Mouse (Mus musculus): ENCODE results near the gene Gm12185. TPM values are rescaled to one million over a fixed set of nuclear protein-coding genes. Genes with fewer than 3 reads are reported as not detected.

Gm12185 gene
- polyA plus RNA-seq, 2 experiments = 0.02 TPM; not detected in 1

DNA sequence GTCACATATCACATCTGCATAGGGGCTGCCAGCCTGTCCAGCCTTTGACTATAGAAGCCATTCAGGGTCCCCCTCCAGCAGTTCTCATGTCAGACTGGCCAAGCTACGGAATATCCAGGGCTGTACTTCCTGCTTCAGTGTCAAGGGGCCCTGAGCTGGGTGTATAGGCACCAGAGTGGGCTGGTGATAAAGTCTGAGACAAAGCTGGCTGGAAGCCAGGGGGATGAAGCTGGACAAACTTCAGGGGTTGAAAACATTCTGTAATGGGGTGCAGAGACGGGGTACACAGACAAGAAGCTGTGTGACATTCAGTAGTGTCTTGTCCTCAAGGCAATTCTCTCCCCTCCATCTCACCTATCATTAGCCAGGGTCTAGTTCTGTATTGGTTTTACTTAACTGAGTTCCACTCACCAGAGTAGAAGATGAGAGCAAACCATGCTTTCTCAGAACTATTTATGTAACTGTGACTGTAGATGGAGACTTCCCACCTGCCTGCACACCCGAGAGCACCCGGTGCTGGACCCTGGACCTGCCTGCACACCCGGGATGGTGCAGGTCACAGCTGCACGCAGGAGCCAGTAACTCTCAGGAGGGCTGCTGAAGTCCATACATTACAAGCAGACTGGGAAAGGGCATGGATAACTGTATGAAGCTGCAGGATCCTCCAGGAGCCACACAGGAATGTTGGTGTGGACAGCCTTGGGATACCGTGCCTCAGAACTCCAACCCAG, 122.5 kb downstream of the Gm12185 start:
- Histone ChIP-seq H3K27ac (peak overlapping the region; percentile 72), H3K27me3 (ENCODE audit: control insufficient read depth, insufficient read depth, low read length) (no peaks in the 10 kb centered on the region), H3K4me3 (ENCODE audit: insufficient read depth in 1 of 2, low read depth in 2 of 2, low read length in 2 of 2) (peak overlapping the region; percentile 65 to 73), H3K4me2 (ENCODE audit: low read depth) (peak overlapping the region; percentile 97), H3K4me1 (replicated peaks; ENCODE audit: control insufficient read depth in 2 of 2, insufficient read depth in 2 of 2, low read length in 1 of 2) (peaks cover 27 to 46% of the 10 kb centered on the region in 2 experiments), H3K9me3 (ENCODE audit: control insufficient read depth, low read length) (no peaks in the 10 kb centered on the region), H3K36me3 (replicated peaks; ENCODE audit: control insufficient read depth, insufficient read depth, low read depth) (peaks cover 12% of the 10 kb centered on the region), H3K9ac (replicated peaks) (peak overlapping the region; percentile 94)
- 30% methylated on average over 7 of the region's 7 CpGs for WGBS (ENCODE audit: insufficient replicate concordance)
- TF ChIP-seq CTCF (IDR thresholded peaks at IDR 0.05; ENCODE audit: low read depth) = no peak
- TF ChIP-seq EP300 (IDR thresholded peaks at IDR 0.05; ENCODE audit: low read depth) = no peak
- ATAC-seq (ENCODE audit: insufficient read depth) (no peak), DNase-seq (ENCODE audit: low read depth in 3 of 3, low spot score in 3 of 3) (no peak)

GRCm38 (mm10) chr11:48866481-48866880, 125.5 kb downstream of the Gm12185 start:
- ATAC-seq (ENCODE audit: insufficient read depth) (no peak), DNase-seq (ENCODE audit: low read depth in 3 of 3, low spot score in 3 of 3) (no peak)
- H3K27me3 ChIP-seq (ENCODE audit: control insufficient read depth, insufficient read depth, low read length) = no peaks in the 10 kb centered on the region
- H3K4me3 ChIP-seq (ENCODE audit: insufficient read depth in 1 of 2, low read depth in 2 of 2, low read length in 2 of 2) = no peak overlapping the region
- TF ChIP-seq CTCF (IDR thresholded peaks at IDR 0.05; ENCODE audit: low read depth) (no peak), EP300 (IDR thresholded peaks at IDR 0.05; ENCODE audit: low read depth) (no peak)
- 87% methylated on average over 9 of the region's 9 CpGs for WGBS (ENCODE audit: insufficient replicate concordance)
- H3K4me1 ChIP-seq (replicated peaks; ENCODE audit: control insufficient read depth in 2 of 2, insufficient read depth in 2 of 2, low read length in 1 of 2) = peaks cover 4 to 18% of the 10 kb centered on the region in 2 experiments
- no peak overlapping the region for H3K4me2 ChIP-seq (ENCODE audit: low read depth)
- H3K9me3 ChIP-seq (ENCODE audit: control insufficient read depth, low read length) = no peaks in the 10 kb centered on the region
- no peak overlapping the region for H3K27ac ChIP-seq
- H3K36me3 ChIP-seq (replicated peaks; ENCODE audit: control insufficient read depth, insufficient read depth, low read depth) = peaks cover 14% of the 10 kb centered on the region
- H3K9ac ChIP-seq (replicated peaks) = no peak overlapping the region

DNA sequence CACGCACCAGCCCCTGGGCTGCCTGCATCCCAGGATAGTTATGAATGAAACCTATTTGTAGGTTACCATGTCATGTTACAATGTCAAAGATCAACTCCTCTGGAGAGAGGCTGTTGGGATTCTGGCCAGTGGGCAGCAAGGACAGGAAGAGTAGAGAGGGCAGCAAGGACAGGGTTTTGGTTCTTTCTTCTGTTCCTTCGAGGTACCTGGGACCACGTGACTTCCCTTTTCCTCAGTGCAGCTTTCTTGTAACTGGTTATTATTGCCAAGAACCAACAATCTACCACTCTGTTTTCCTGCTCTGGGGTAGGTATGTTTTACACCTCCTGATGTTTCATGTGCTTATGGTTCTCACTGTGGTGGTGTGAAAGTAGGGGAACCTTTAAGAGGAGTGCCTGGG, 128.2 kb downstream of the Gm12185 start:
- TF ChIP-seq EP300 (IDR thresholded peaks at IDR 0.05; ENCODE audit: low read depth) (no peak), CTCF (IDR thresholded peaks at IDR 0.05; ENCODE audit: low read depth) (no peak)
- Histone ChIP-seq H3K4me3 (ENCODE audit: insufficient read depth in 1 of 2, low read depth in 2 of 2, low read length in 2 of 2) (no peak overlapping the region), H3K36me3 (replicated peaks; ENCODE audit: control insufficient read depth, insufficient read depth, low read depth) (peaks cover 14% of the 10 kb centered on the region), H3K9me3 (ENCODE audit: control insufficient read depth, low read length) (no peaks in the 10 kb centered on the region), H3K4me1 (replicated peaks; ENCODE audit: control insufficient read depth in 2 of 2, insufficient read depth in 2 of 2, low read length in 1 of 2) (peaks cover 2 to 4% of the 10 kb centered on the region in 2 experiments; a peak in 3 of 4 replicates), H3K27ac (no peak overlapping the region), H3K4me2 (ENCODE audit: low read depth) (no peak overlapping the region), H3K27me3 (ENCODE audit: control insufficient read depth, insufficient read depth, low read length) (no peaks in the 10 kb centered on the region), H3K9ac (replicated peaks) (no peak overlapping the region)
- DNase-seq (ENCODE audit: low read depth in 3 of 3, low spot score in 3 of 3) (no peak), ATAC-seq (ENCODE audit: insufficient read depth) (no peak)
- WGBS (ENCODE audit: insufficient replicate concordance) = 47% methylated on average over 3 of the region's 3 CpGs

DNA sequence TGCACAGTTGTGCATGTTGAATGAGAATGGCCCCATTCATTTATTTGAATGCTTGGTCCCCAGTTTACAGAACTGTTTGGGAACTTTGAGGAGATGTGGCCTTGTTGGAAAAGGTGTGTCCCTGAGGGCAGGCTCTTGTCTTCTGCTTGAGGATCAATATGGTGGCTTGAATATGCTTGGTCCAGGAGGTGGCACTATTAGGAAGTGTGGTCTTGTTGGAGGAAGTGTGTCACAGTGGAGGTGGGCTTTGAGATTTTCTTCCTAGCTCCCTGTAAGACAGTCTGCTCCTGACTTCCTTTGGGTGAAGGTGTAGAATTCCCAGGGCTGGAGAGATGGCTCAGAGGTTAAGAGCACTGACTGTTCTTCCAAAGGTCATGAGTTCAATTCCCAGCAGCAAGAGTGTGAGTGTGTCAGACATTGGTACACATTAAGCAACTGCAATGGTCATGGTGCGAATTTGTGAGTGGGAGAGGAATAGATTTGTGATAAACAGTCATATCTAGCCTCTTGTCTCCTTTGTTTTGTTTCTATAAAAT, 129.2 kb downstream of the Gm12185 start:
- 59% methylated on average over 1 of the region's 1 CpGs for WGBS (ENCODE audit: insufficient replicate concordance)
- ATAC-seq (ENCODE audit: insufficient read depth) (no peak), DNase-seq (ENCODE audit: low read depth in 3 of 3, low spot score in 3 of 3) (no peak)
- Histone ChIP-seq H3K27me3 (ENCODE audit: control insufficient read depth, insufficient read depth, low read length) (no peaks in the 10 kb centered on the region), H3K4me1 (replicated peaks; ENCODE audit: control insufficient read depth in 2 of 2, insufficient read depth in 2 of 2, low read length in 1 of 2) (peaks cover 0 to 3% of the 10 kb centered on the region in 2 experiments; a peak in 1 of 4 replicates), H3K4me2 (ENCODE audit: low read depth) (no peak overlapping the region), H3K4me3 (ENCODE audit: insufficient read depth in 1 of 2, low read depth in 2 of 2, low read length in 2 of 2) (no peak overlapping the region), H3K9me3 (ENCODE audit: control insufficient read depth, low read length) (no peaks in the 10 kb centered on the region), H3K36me3 (replicated peaks; ENCODE audit: control insufficient read depth, insufficient read depth, low read depth) (peaks cover 12% of the 10 kb centered on the region), H3K27ac (no peak overlapping the region), H3K9ac (replicated peaks) (no peak overlapping the region)
- TF ChIP-seq EP300 (IDR thresholded peaks at IDR 0.05; ENCODE audit: low read depth) (no peak), CTCF (IDR thresholded peaks at IDR 0.05; ENCODE audit: low read depth) (no peak)

- Histone ChIP-seq H3K4me3 (ENCODE audit: insufficient read depth in 1 of 2, low read depth in 2 of 2, low read length in 2 of 2) (no peak overlapping the region; a peak in 1 of 4 replicates), H3K27ac (no peak overlapping the region), H3K27me3 (ENCODE audit: control insufficient read depth, insufficient read depth, low read length) (no peaks in the 10 kb centered on the region), H3K4me1 (replicated peaks; ENCODE audit: control insufficient read depth in 2 of 2, insufficient read depth in 2 of 2, low read length in 1 of 2) (peaks cover 10 to 16% of the 10 kb centered on the region in 2 experiments), H3K9me3 (ENCODE audit: control insufficient read depth, low read length) (no peaks in the 10 kb centered on the region), H3K36me3 (replicated peaks; ENCODE audit: control insufficient read depth, insufficient read depth, low read depth) (no peaks in the 10 kb centered on the region), H3K9ac (replicated peaks) (no peak overlapping the region; the same call in 1 of the 2 replicates), H3K4me2 (ENCODE audit: low read depth) (peak overlapping the region; percentile 88)
- WGBS (ENCODE audit: insufficient replicate concordance) = under 1% methylated on average over 6 of the region's 6 CpGs
- DNase-seq (ENCODE audit: low read depth in 3 of 3, low spot score in 3 of 3) = peak in 1 of 3 experiments; percentile 67
- TF ChIP-seq CTCF (IDR thresholded peaks at IDR 0.05; ENCODE audit: low read depth) (peak; percentile 79), EP300 (IDR thresholded peaks at IDR 0.05; ENCODE audit: low read depth) (no peak)
- ATAC-seq (ENCODE audit: insufficient read depth) = no peak
Measured at GRCm38 (mm10) chr11:48859014-48859413, 133.0 kb downstream of the Gm12185 start.

Other genes with a start within 250 kb of the Gm12185 start
- 1,100 and 1,184 TPM in 2 replicates for gene Rack1, start 191.9 kb downstream of the Gm12185 start, polyA plus RNA-seq (2012; rRNA removed)
- gene Rack1, start 191.9 kb downstream of the Gm12185 start, polyA plus RNA-seq (2014; fragmentation: Nextera tagmentation; extraction: Ambion mirVana) = 669 and 674 TPM in 2 replicates
- 8.2 and 9.2 TPM in 2 replicates for gene Trim41, start 174.9 kb downstream of the Gm12185 start, polyA plus RNA-seq (2012; rRNA removed)
- 1.0 and 1.3 TPM in 2 replicates for gene Trim41, start 174.9 kb downstream of the Gm12185 start, polyA plus RNA-seq (2014; fragmentation: Nextera tagmentation; extraction: Ambion mirVana)
- gene Trim7, start 166.1 kb downstream of the Gm12185 start, polyA plus RNA-seq (2012; rRNA removed) = 0.09 and 0.23 TPM in 2 replicates
- 0.04 and 0.13 TPM in 2 replicates for gene Trim7, start 166.1 kb downstream of the Gm12185 start, polyA plus RNA-seq (2014; fragmentation: Nextera tagmentation; extraction: Ambion mirVana)
- gene Gm12184, start 165.6 kb downstream of the Gm12185 start, polyA plus RNA-seq (2012; rRNA removed) = 9.6 and 12.4 TPM in 2 replicates
- gene Gm12184, start 165.6 kb downstream of the Gm12185 start, polyA plus RNA-seq (2014; fragmentation: Nextera tagmentation; extraction: Ambion mirVana) = 1.6 and 2.8 TPM in 2 replicates
- 7.6 and 10.4 TPM in 2 replicates for gene Irgm1, start 120.5 kb downstream of the Gm12185 start, polyA plus RNA-seq (2012; rRNA removed)
- gene Irgm1, start 120.5 kb downstream of the Gm12185 start, polyA plus RNA-seq (2014; fragmentation: Nextera tagmentation; extraction: Ambion mirVana) = 15.1 and 16.6 TPM in 2 replicates
- 0.10 and 0.16 TPM in 2 replicates for gene Gm5431, start 90.0 kb downstream of the Gm12185 start, polyA plus RNA-seq (2012; rRNA removed)
- gene Gm5431, start 90.0 kb downstream of the Gm12185 start, polyA plus RNA-seq (2014; fragmentation: Nextera tagmentation; extraction: Ambion mirVana) = 0.29 and 0.34 TPM in 2 replicates
- gene Psme2b, start 46.0 kb downstream of the Gm12185 start, polyA plus RNA-seq (2012; rRNA removed) = 0.71 and 1.3 TPM in 2 replicates
- 2.8 and 3.1 TPM in 2 replicates for gene Psme2b, start 46.0 kb downstream of the Gm12185 start, polyA plus RNA-seq (2014; fragmentation: Nextera tagmentation; extraction: Ambion mirVana)
- 0.08 and 0.10 TPM in 2 replicates for gene Olfr56, start 13.3 kb downstream of the Gm12185 start, polyA plus RNA-seq (2012; rRNA removed)
- not detected in 2 replicates for gene Olfr56, start 13.3 kb downstream of the Gm12185 start, polyA plus RNA-seq (2014; fragmentation: Nextera tagmentation; extraction: Ambion mirVana)
- 0.22 and 0.24 TPM in 2 replicates for gene 9930111J21Rik1, start 12.8 kb downstream of the Gm12185 start, polyA plus RNA-seq (2012; rRNA removed)
- 0.61 and 0.64 TPM in 2 replicates for gene 9930111J21Rik1, start 12.8 kb downstream of the Gm12185 start, polyA plus RNA-seq (2014; fragmentation: Nextera tagmentation; extraction: Ambion mirVana)
- 0.22 and 0.29 TPM in 2 replicates for gene Tgtp1, start 1.9 kb upstream of the Gm12185 start, polyA plus RNA-seq (2012; rRNA removed)
- gene Tgtp1, start 1.9 kb upstream of the Gm12185 start, polyA plus RNA-seq (2014; fragmentation: Nextera tagmentation; extraction: Ambion mirVana) = 0.43 and 1.7 TPM in 2 replicates
- gene 9930111J21Rik2, start 59.0 kb upstream of the Gm12185 start, polyA plus RNA-seq (2012; rRNA removed) = 0.34 and 0.56 TPM in 2 replicates
- 0.51 and 0.57 TPM in 2 replicates for gene 9930111J21Rik2, start 59.0 kb upstream of the Gm12185 start, polyA plus RNA-seq (2014; fragmentation: Nextera tagmentation; extraction: Ambion mirVana)
- 0.06 and 0.27 TPM in 2 replicates for gene Tgtp2, start 72.0 kb upstream of the Gm12185 start, polyA plus RNA-seq (2012; rRNA removed)
- gene Tgtp2, start 72.0 kb upstream of the Gm12185 start, polyA plus RNA-seq (2014; fragmentation: Nextera tagmentation; extraction: Ambion mirVana) = 0.35 and 0.51 TPM in 2 replicates
- 2.4 and 3.2 TPM in 2 replicates for gene Ifi47, start 84.4 kb upstream of the Gm12185 start, polyA plus RNA-seq (2012; rRNA removed)
- gene Ifi47, start 84.4 kb upstream of the Gm12185 start, polyA plus RNA-seq (2014; fragmentation: Nextera tagmentation; extraction: Ambion mirVana) = 6.2 and 7.6 TPM in 2 replicates
- gene Olfr1396, start 122.6 kb upstream of the Gm12185 start, polyA plus RNA-seq (2012; rRNA removed) = not detected in 2 replicates
- gene Olfr1396, start 122.6 kb upstream of the Gm12185 start, polyA plus RNA-seq (2014; fragmentation: Nextera tagmentation; extraction: Ambion mirVana) = not detected in 2 replicates
- gene Olfr1395, start 150.0 kb upstream of the Gm12185 start, polyA plus RNA-seq (2012; rRNA removed) = not detected in 2 replicates
- gene Olfr1395, start 150.0 kb upstream of the Gm12185 start, polyA plus RNA-seq (2014; fragmentation: Nextera tagmentation; extraction: Ambion mirVana) = not detected in 2 replicates
- not detected in 2 replicates for gene Olfr1394, start 162.2 kb upstream of the Gm12185 start, polyA plus RNA-seq (2012; rRNA removed)
- not detected in 2 replicates for gene Olfr1394, start 162.2 kb upstream of the Gm12185 start, polyA plus RNA-seq (2014; fragmentation: Nextera tagmentation; extraction: Ambion mirVana)
- gene Btnl9, start 194.9 kb upstream of the Gm12185 start, polyA plus RNA-seq (2012; rRNA removed) = 0.78 and 1.2 TPM in 2 replicates
- gene Btnl9, start 194.9 kb upstream of the Gm12185 start, polyA plus RNA-seq (2014; fragmentation: Nextera tagmentation; extraction: Ambion mirVana) = 0.34 and 0.57 TPM in 2 replicates
- gene Zfp62, start 211.1 kb upstream of the Gm12185 start, polyA plus RNA-seq (2012; rRNA removed) = 3.1 and 5.2 TPM in 2 replicates
- 10.6 and 11.4 TPM in 2 replicates for gene Zfp62, start 211.1 kb upstream of the Gm12185 start, polyA plus RNA-seq (2014; fragmentation: Nextera tagmentation; extraction: Ambion mirVana)